Mouse (Mus musculus) limb, embryonic 14.5 days (tissue): ENCODE measurements around the gene Rhoq. TPM values are rescaled to one million over a fixed set of nuclear protein-coding genes. Genes with fewer than 3 reads are reported as not detected.
A peak's percentile ranks its signal among the peaks of the same experiment; 100 is the strongest.

Experiments used
- ATAC-seq: fragments of 200-750 bp; cut with Nextera tagmentation; 2 replicates; pipeline ENCODE4 v1.8.0; 2017; ENCODE audit warnings: low read depth, moderate number of reproducible peaks, moderate TSS enrichment; ENCODE audit not compliant: low FRiP score
- DNase-seq: peaks from one replicate; pipeline ENCODE4 v3.0.0-alpha.2; 2015; ENCODE audit warnings: low spot score
- H3K27ac ChIP-seq: fragments of 300-500 bp; sonication (generic); replicated peaks from 2 replicates; pipeline ENCODE4 v1.5.1; 2014; ENCODE audit warnings: low read depth, mild to moderate bottlenecking, low read length, moderate library complexity, mixed read lengths
- H3K27me3 ChIP-seq: fragments of 300-500 bp; sonication (generic); 2 replicates; pipeline ENCODE4 v1.6.1; 2014; ENCODE audit warnings: low read length, mixed read lengths; ENCODE audit not compliant: control insufficient read depth, insufficient read depth
- H3K36me3 ChIP-seq: fragments of 300-500 bp; sonication (generic); 2 replicates; pipeline ENCODE4 v1.6.1; 2014; ENCODE audit warnings: mild to moderate bottlenecking, low read length, moderate library complexity, mixed read lengths; ENCODE audit not compliant: control insufficient read depth, insufficient read depth
- H3K4me1 ChIP-seq: fragments of 300-500 bp; sonication (generic); 2 replicates; pipeline ENCODE4 v1.6.1; 2014; ENCODE audit warnings: antibody characterized with exemption, low read length, mixed read lengths; ENCODE audit not compliant: control insufficient read depth, insufficient read depth
- H3K4me2 ChIP-seq: fragments of 300-500 bp; sonication (generic); replicated peaks from 2 replicates; pipeline ENCODE4 v1.6.1; 2014; ENCODE audit warnings: low read depth, mild to moderate bottlenecking, low read length, moderate library complexity; ENCODE audit not compliant: severe bottlenecking
- H3K4me3 ChIP-seq: fragments of 300-500 bp; sonication (generic); replicated peaks from 2 replicates; pipeline ENCODE4 v1.5.1; 2014; ENCODE audit warnings: low read length
- H3K9ac ChIP-seq: fragments of 300-500 bp; sonication (generic); 2 replicates; pipeline ENCODE4 v1.6.1; 2014; ENCODE audit warnings: mild to moderate bottlenecking, low read depth, low read length, moderate library complexity; ENCODE audit not compliant: severe bottlenecking
- H3K9me3 ChIP-seq: fragments of 300-500 bp; sonication (generic); 2 replicates; pipeline ENCODE4 v1.6.1; 2016; ENCODE audit warnings: low read length; ENCODE audit not compliant: control insufficient read depth
- POLR2A ChIP-seq: fragments of 200-500 bp; IDR thresholded peaks from 2 replicates; pipeline ENCODE4 v1.8.0; 2012; ENCODE audit warnings: inconsistent platforms, mild to moderate bottlenecking, moderate library complexity, borderline replicate concordance; ENCODE audit not compliant: insufficient read depth, insufficient read length; ENCODE audit errors: extremely low read depth
- WGBS: fragments of 180-500 bp; shearing (Covaris S2); extraction: QIAGEN DNeasy Blood & Tissue Kit; methylation state at CpG from one replicate; pipeline ENCODE4 v1.1.7; 2014; 5-methylcytosine and 5-hydroxymethylcytosine counted together
- polyA plus RNA-seq, 2 experiments: library from polyadenylated mRNA; depleted of rRNA in 1 of 2; stranded (reverse) in 1 of 2; unstranded in 1 of 2; fragments of >200 nt; fragmentation: Nextera tagmentation in 1 of 2; extraction: Ambion mirVana in 1 of 2; gene quantifications; 2 replicates each; pipeline versions ENCODE4 v1.2.1 to v1.2.3; 2012 to 2014

Rhoq gene
- polyA plus RNA-seq, 2 experiments = 35.3 to 61.5 TPM

DNA sequence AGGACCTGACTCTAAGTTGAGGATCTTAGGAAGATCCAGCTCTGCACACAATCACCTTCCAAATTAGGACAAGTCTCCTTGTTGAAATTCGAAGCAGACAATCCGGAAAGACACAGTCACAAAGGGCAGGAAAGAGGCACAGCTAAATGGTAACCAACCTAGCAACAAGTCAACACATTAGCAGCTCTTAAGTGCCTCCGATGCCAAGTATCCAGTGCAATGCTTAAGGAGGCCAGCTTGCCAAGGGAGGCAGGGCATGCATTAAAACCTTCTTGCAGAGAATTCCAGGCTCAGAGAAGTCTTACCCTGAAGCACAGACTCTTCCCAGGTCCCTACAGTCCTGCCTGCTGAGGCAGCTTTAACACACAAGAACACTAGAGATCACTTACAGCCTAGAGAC, 38.2 kb upstream of the Rhoq start:
- no peak for ATAC-seq
- DNase-seq = no peak
- H3K27ac ChIP-seq = no peak overlapping the region
- H3K36me3 ChIP-seq = no peaks in the 10 kb centered on the region
- no peak overlapping the region for H3K4me3 ChIP-seq
- H3K4me2 ChIP-seq = no peak overlapping the region
- 78% methylated on average over 3 of the region's 3 CpGs for whole genome bisulfite sequencing
- H3K4me1 ChIP-seq = peaks cover 14% of the 10 kb centered on the region
- no peak overlapping the region; the same call in 1 of the 2 replicates for H3K9ac ChIP-seq
- H3K27me3 ChIP-seq = no peaks in the 10 kb centered on the region
- no peak for TF ChIP-seq POLR2A
- H3K9me3 ChIP-seq = no peaks in the 10 kb centered on the region

DNA sequence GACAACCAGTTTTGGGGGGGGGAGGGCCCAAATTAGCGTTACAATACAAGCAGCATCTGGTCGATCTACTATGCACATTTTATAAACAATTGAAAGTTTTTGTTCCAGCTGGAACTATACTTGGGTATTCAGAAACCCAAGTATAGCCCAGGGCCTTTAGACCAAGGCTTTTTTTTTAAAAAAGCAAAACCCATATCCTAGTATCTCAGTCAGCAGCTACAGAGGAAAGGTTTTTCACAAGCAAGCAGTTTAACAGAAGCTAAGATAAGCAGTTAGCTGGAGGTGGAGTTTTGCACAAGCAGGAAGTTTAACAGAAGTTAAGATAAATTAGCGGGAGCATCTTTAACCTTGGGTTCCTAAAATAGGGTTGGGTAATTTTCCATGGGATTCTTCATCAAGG, 36.0 kb upstream of the Rhoq start:
- H3K27ac ChIP-seq = no peak overlapping the region
- H3K4me2 ChIP-seq = no peak overlapping the region
- TF ChIP-seq POLR2A = no peak
- ATAC-seq (no peak), DNase-seq (no peak)
- no peak overlapping the region for H3K4me3 ChIP-seq
- H3K27me3 ChIP-seq = no peaks in the 10 kb centered on the region
- no peak overlapping the region for H3K9ac ChIP-seq
- H3K36me3 ChIP-seq = no peaks in the 10 kb centered on the region
- peaks cover 14% of the 10 kb centered on the region for H3K4me1 ChIP-seq
- H3K9me3 ChIP-seq = no peaks in the 10 kb centered on the region
- WGBS = 88% methylated on average over 3 of the region's 3 CpGs

DNA sequence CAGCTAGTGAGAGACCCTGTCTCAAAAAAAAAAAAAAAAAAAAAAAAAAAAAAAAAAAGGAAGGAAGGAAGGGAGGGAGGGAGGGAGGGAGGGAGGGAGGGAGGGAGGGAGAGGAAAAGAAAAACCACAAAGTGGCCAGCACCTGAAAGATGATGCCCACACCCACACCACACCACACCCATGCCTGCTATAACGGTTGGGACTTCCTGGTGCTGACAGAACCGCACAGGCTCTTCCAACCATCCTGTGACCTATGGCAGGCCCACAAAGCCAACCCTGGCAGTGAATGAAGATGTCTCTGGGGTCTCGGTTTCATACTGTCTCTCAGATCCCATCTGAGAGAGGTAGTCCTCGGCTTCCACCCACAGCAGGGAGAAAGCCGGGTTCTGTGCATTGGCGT, 33.5 kb upstream of the Rhoq start:
- 80% methylated on average over 6 of the region's 6 CpGs for WGBS

DNA sequence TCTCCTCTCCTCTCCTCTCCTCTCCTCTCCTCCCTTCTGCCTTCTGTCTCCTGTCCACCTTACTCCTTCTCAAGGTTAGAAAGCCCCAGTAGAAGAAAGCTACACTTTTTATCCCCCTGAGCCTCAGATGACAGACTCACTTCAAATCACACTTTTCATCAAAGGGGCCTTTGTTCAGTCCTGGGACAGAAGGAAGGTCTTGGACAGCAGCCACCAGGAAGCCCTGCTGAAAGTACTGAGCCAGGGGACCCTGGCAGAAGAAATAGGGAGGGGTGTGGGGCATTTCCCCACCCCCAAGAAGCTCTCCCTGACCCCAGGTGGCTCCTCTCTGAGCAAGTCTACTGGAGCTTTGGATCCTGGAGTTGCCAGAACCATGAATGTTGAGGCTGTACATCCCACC, 32.9 kb upstream of the Rhoq start:
- Histone ChIP-seq H3K27ac (no peak overlapping the region), H3K9me3 (no peaks in the 10 kb centered on the region), H3K4me3 (no peak overlapping the region), H3K4me2 (no peak overlapping the region), H3K9ac (no peak overlapping the region), H3K4me1 (peaks cover 2% of the 10 kb centered on the region; the same call in 1 of the 2 replicates), H3K27me3 (no peaks in the 10 kb centered on the region), H3K36me3 (no peaks in the 10 kb centered on the region)
- no peak for DNase-seq
- ATAC-seq = no peak
- no peak for TF ChIP-seq POLR2A

More for the DNA sequence above, 33.5 kb upstream of the Rhoq start:
- Histone ChIP-seq H3K9me3 (no peaks in the 10 kb centered on the region), H3K27me3 (no peaks in the 10 kb centered on the region), H3K36me3 (no peaks in the 10 kb centered on the region), H3K27ac (no peak overlapping the region), H3K4me2 (no peak overlapping the region), H3K4me3 (no peak overlapping the region), H3K4me1 (peaks cover 5% of the 10 kb centered on the region; the same call in 1 of the 2 replicates), H3K9ac (no peak overlapping the region)
- ATAC-seq = no peak
- DNase-seq = no peak
- TF ChIP-seq POLR2A = no peak

DNA sequence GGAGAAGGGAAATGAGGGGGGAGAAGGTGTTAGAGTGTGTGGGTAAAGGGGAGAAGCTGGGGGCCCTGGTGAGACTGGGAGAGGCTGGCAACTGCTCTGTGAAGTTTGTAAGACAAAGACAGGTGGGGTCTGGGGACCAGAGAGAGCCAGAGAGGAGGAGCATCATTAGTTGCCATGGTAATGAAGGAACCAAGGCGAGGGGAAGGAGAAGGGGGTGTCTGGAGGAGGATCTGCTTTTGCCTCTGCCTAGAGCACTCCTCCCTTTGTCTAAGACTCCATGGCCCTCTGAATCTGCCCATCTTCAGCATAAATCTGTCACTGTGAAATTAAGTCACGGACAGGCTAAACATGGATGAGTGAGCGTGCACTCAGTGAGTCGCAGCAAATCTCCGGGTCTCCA, 30.0 kb upstream of the Rhoq start:
- DNase-seq = no peak
- no peak for ATAC-seq

DNA sequence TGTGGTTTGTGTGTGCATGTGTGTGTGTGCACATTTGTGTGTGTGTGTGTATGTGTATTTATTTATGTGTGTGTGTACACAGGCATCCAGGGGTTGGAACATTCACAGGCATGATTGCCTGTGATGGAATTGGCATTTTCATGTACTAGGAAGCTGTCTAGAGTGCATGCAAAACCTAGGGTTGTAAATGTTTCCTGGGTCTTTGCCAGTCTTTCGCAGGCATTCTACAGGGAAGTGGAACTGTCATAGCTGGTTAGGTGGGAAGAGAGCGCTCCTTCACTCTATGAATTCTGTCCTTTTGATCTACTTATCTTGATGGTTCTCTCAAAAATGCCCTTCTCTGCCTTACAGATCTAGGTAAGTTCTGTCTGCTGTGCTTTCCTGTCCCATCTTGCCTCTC, 25.8 kb upstream of the Rhoq start:
- Histone ChIP-seq H3K27me3 (no peaks in the 10 kb centered on the region), H3K4me1 (peaks cover 10% of the 10 kb centered on the region; the same call in 1 of the 2 replicates), H3K27ac (no peak overlapping the region), H3K4me3 (no peak overlapping the region), H3K9me3 (no peaks in the 10 kb centered on the region), H3K4me2 (peak overlapping the region; percentile 64), H3K36me3 (no peaks in the 10 kb centered on the region), H3K9ac (no peak overlapping the region)
- 67% methylated on average over 2 of the region's 2 CpGs for WGBS
- ATAC-seq (no peak), DNase-seq (peak; percentile 27)
- TF ChIP-seq POLR2A = no peak

More for the DNA sequence above, 30.0 kb upstream of the Rhoq start:
- no peaks in the 10 kb centered on the region for H3K9me3 ChIP-seq
- no peaks in the 10 kb centered on the region for H3K36me3 ChIP-seq
- no peak overlapping the region for H3K4me2 ChIP-seq
- H3K27ac ChIP-seq = no peak overlapping the region
- no peak for TF ChIP-seq POLR2A
- WGBS = 38% methylated on average over 5 of the region's 5 CpGs
- no peak overlapping the region for H3K9ac ChIP-seq
- H3K4me1 ChIP-seq = peaks cover 7% of the 10 kb centered on the region; the same call in 1 of the 2 replicates
- no peaks in the 10 kb centered on the region for H3K27me3 ChIP-seq
- no peak overlapping the region for H3K4me3 ChIP-seq
